Mouse (Mus musculus) lung, adult 2 months (tissue): Measurements from ENCODE around the gene Sf3b1. TPM values are rescaled to one million over a fixed set of nuclear protein-coding genes. Genes with fewer than 3 reads are reported as not detected.

Experiments used
- DNase-seq: peaks from one replicate; pipeline ENCODE4 v3.0.0; 2022
- H3K4me1 ChIP-seq: fragments of 200-500 bp; 2 replicates; pipeline ENCODE4 v1.6.1; 2011; ENCODE audit warnings: low read length; ENCODE audit not compliant: control insufficient read depth, insufficient read depth
- H3K4me3 ChIP-seq: fragments of 200-500 bp; replicated peaks from 2 replicates; pipeline ENCODE3; 2011; ENCODE audit warnings: low read depth, mild to moderate bottlenecking, control low read depth, low read length; ENCODE audit errors: extremely low read depth
- CTCF ChIP-seq: fragments of 200-500 bp; IDR thresholded peaks from 2 replicates; pipeline ENCODE4 v1.5.1; 2011; ENCODE audit warnings: mild to moderate bottlenecking, low read length, control low read depth; ENCODE audit not compliant: insufficient read depth
- POLR2A ChIP-seq: fragments of 200-500 bp; IDR thresholded peaks from 2 replicates; pipeline ENCODE4 v1.6.1; 2011; ENCODE audit warnings: low read depth, mild to moderate bottlenecking, control low read depth, low read length, borderline replicate concordance; ENCODE audit errors: extremely low read depth
- WGBS: fragments of 180-500 bp; shearing (Covaris S2); methylation state at CpG from one replicate; pipeline ENCODE4 v1.1.7; 2018; 5-methylcytosine and 5-hydroxymethylcytosine counted together
- polyA plus RNA-seq: library from polyadenylated mRNA; depleted of rRNA; stranded (reverse); fragments of >200 nt; gene quantifications from 2 replicates; pipeline ENCODE4 v1.2.3, GENCODE M21; 2012

The Sf3b1 gene
- polyA plus RNA-seq, 1 experiment: 50.8 TPM

- DNase-seq: no peak
- no peaks in the 10 kb centered on the region; the same call in 1 of the 2 replicates for H3K4me1 ChIP-seq
- H3K4me3 ChIP-seq: no peak overlapping the region
- TF ChIP-seq POLR2A (no peak), CTCF (no peak)
- 91% methylated on average over 3 of the region's 3 CpGs for WGBS
Measured at GRCm38 (mm10) chr1:54985831-54986230, 41.5 kb downstream of the Sf3b1 start.

- TF ChIP-seq CTCF: no peak
- no peak for TF ChIP-seq POLR2A
- WGBS: 86% methylated on average over 7 of the region's 7 CpGs
- H3K4me1 ChIP-seq: no peaks in the 10 kb centered on the region; the same call in 1 of the 2 replicates
- H3K4me3 ChIP-seq: no peak overlapping the region
- DNase-seq: no peak
Measured at GRCm38 (mm10) chr1:54984154-54984553, 43.1 kb downstream of the Sf3b1 start.

GRCm38 (mm10) chr1:54983339-54983738 is 43.9 kb downstream of the Sf3b1 start:
- H3K4me1 ChIP-seq: no peaks in the 10 kb centered on the region; the same call in 1 of the 2 replicates
- TF ChIP-seq POLR2A: no peak
- TF ChIP-seq CTCF: no peak
- DNase-seq: no peak
- no peak overlapping the region for H3K4me3 ChIP-seq
- 41% methylated on average over 3 of the region's 3 CpGs for WGBS

- Histone ChIP-seq H3K4me1 (no peaks in the 10 kb centered on the region; the same call in 1 of the 2 replicates), H3K4me3 (no peak overlapping the region)
- TF ChIP-seq CTCF: no peak
- TF ChIP-seq POLR2A: no peak
- DNase-seq: no peak
- WGBS: 76% methylated on average over 3 of the region's 3 CpGs
Measured at GRCm38 (mm10) chr1:54982636-54983035, 44.6 kb downstream of the Sf3b1 start.

GRCm38 (mm10) chr1:54979226-54979984 is 47.9 kb downstream of the Sf3b1 start:
- no peaks in the 10 kb centered on the region; the same call in 1 of the 2 replicates for H3K4me1 ChIP-seq
- DNase-seq: no peak
- no peak overlapping the region for H3K4me3 ChIP-seq
- no peak for TF ChIP-seq POLR2A
- TF ChIP-seq CTCF: no peak
- WGBS: 42% methylated on average over 1 of the region's 1 CpGs

GRCm38 (mm10) chr1:54971687-54972404 is 55.4 kb downstream of the Sf3b1 start:
- 85% methylated on average over 5 of the region's 5 CpGs for WGBS
- DNase-seq: no peak
- no peak for TF ChIP-seq CTCF
- TF ChIP-seq POLR2A: no peak
- H3K4me3 ChIP-seq: no peak overlapping the region
- H3K4me1 ChIP-seq: no peaks in the 10 kb centered on the region

GRCm38 (mm10) chr1:54966858-54967257 is 60.4 kb downstream of the Sf3b1 start:
- 92% methylated on average over 3 of the region's 3 CpGs for WGBS
- Histone ChIP-seq H3K4me3 (no peak overlapping the region), H3K4me1 (no peaks in the 10 kb centered on the region)
- DNase-seq: no peak
- TF ChIP-seq POLR2A (no peak), CTCF (no peak)

- no peak for DNase-seq
- no peak for TF ChIP-seq CTCF
- no peak for TF ChIP-seq POLR2A
- Histone ChIP-seq H3K4me3 (no peak overlapping the region), H3K4me1 (no peaks in the 10 kb centered on the region)
- WGBS: 65% methylated on average over 11 of the region's 11 CpGs
Measured at GRCm38 (mm10) chr1:54965159-54965995, 61.9 kb downstream of the Sf3b1 start.

GRCm38 (mm10) chr1:54961724-54962123 is 65.6 kb downstream of the Sf3b1 start:
- Histone ChIP-seq H3K4me1 (no peaks in the 10 kb centered on the region), H3K4me3 (no peak overlapping the region)
- 76% methylated on average over 9 of the region's 9 CpGs for WGBS
- DNase-seq: no peak
- TF ChIP-seq POLR2A (no peak), CTCF (no peak)
